Mouse (Mus musculus): ENCODE measurements around the gene Garnl3. TPM values are rescaled to one million over a fixed set of nuclear protein-coding genes. Genes with fewer than 3 reads are reported as not detected.
A peak's percentile ranks its signal among the peaks of the same experiment; 100 is the strongest.
"Not testable (repeated sequence)": the region's sequence is repeated elsewhere in the genome, so short reads cannot be mapped to it uniquely, and the experiment has no call there.

Garnl3 gene
- total and polyA plus RNA-seq, 2 experiments from 2014 or later = 49.8 to 114 TPM

- not testable (repeated sequence) for H3K9me3 ChIP-seq (ENCODE audit: low read length); DNase-seq; H3K27me3 ChIP-seq (ENCODE audit: insufficient read depth, low read length); H3K4me3 ChIP-seq (ENCODE audit: low read depth, low read length); H3K27ac ChIP-seq (ENCODE audit: low read depth, low read length); H3K4me1 ChIP-seq (ENCODE audit: insufficient read depth); H3K4me2 ChIP-seq (ENCODE audit: low read depth); H3K9ac ChIP-seq; ATAC-seq
- peaks cover 30% of the 10 kb centered on the region for H3K36me3 ChIP-seq (ENCODE audit: insufficient read depth)
- 87% methylated on average over 4 of the region's 4 CpGs for WGBS
- TF ChIP-seq CTCF (IDR thresholded peaks at IDR 0.05; ENCODE audit: low read depth) = peak; percentile 35
Measured at GRCm38 (mm10) chr2:33009055-33009454, 122.4 kb downstream of the Garnl3 start.

- H3K9ac ChIP-seq = no peak overlapping the region
- ATAC-seq = no peak
- 54% methylated on average over 5 of the region's 5 CpGs for WGBS
- H3K36me3 ChIP-seq (ENCODE audit: insufficient read depth) = peaks cover 47% of the 10 kb centered on the region
- no peaks in the 10 kb centered on the region for H3K4me1 ChIP-seq (ENCODE audit: insufficient read depth)
- no peak overlapping the region for H3K27ac ChIP-seq (ENCODE audit: low read depth, low read length)
- no peak overlapping the region for H3K4me2 ChIP-seq (ENCODE audit: low read depth)
- DNase-seq = peak; percentile 22
- TF ChIP-seq CTCF (IDR thresholded peaks at IDR 0.05; ENCODE audit: low read depth) = no peak
- H3K27me3 ChIP-seq (ENCODE audit: insufficient read depth, low read length) = no peaks in the 10 kb centered on the region
- no peak overlapping the region for H3K4me3 ChIP-seq (ENCODE audit: low read depth, low read length)
- no peaks in the 10 kb centered on the region for H3K9me3 ChIP-seq (ENCODE audit: low read length)
Measured at GRCm38 (mm10) chr2:33005041-33005440, 126.4 kb downstream of the Garnl3 start.

GRCm38 (mm10) chr2:33002144-33002543, 129.3 kb downstream of the Garnl3 start:
- ATAC-seq = no peak
- TF ChIP-seq CTCF (IDR thresholded peaks at IDR 0.05; ENCODE audit: low read depth) = no peak
- Histone ChIP-seq H3K36me3 (ENCODE audit: insufficient read depth) (peaks cover 52% of the 10 kb centered on the region), H3K27me3 (ENCODE audit: insufficient read depth, low read length) (no peaks in the 10 kb centered on the region), H3K4me2 (ENCODE audit: low read depth) (no peak overlapping the region), H3K4me1 (ENCODE audit: insufficient read depth) (no peaks in the 10 kb centered on the region), H3K9ac (no peak overlapping the region), H3K27ac (ENCODE audit: low read depth, low read length) (no peak overlapping the region), H3K4me3 (ENCODE audit: low read depth, low read length) (no peak overlapping the region), H3K9me3 (ENCODE audit: low read length) (no peaks in the 10 kb centered on the region)
- DNase-seq = no peak
- 85% methylated on average over 7 of the region's 7 CpGs for WGBS

GRCm38 (mm10) chr2:32999752-33000151, 131.7 kb downstream of the Garnl3 start:
- no peak for ATAC-seq
- 88% methylated on average over 2 of the region's 2 CpGs for WGBS
- Histone ChIP-seq H3K9me3 (ENCODE audit: low read length) (no peaks in the 10 kb centered on the region), H3K9ac (no peak overlapping the region), H3K4me3 (ENCODE audit: low read depth, low read length) (no peak overlapping the region), H3K27ac (ENCODE audit: low read depth, low read length) (no peak overlapping the region), H3K27me3 (ENCODE audit: insufficient read depth, low read length) (no peaks in the 10 kb centered on the region), H3K36me3 (ENCODE audit: insufficient read depth) (peaks cover 40% of the 10 kb centered on the region), H3K4me2 (ENCODE audit: low read depth) (no peak overlapping the region), H3K4me1 (ENCODE audit: insufficient read depth) (no peaks in the 10 kb centered on the region)
- TF ChIP-seq CTCF (IDR thresholded peaks at IDR 0.05; ENCODE audit: low read depth) = no peak
- no peak for DNase-seq

- Histone ChIP-seq H3K27ac (ENCODE audit: low read depth, low read length) (no peak overlapping the region), H3K9ac (no peak overlapping the region), H3K4me2 (ENCODE audit: low read depth) (no peak overlapping the region), H3K27me3 (ENCODE audit: insufficient read depth, low read length) (no peaks in the 10 kb centered on the region), H3K4me1 (ENCODE audit: insufficient read depth) (no peaks in the 10 kb centered on the region), H3K4me3 (ENCODE audit: low read depth, low read length) (no peak overlapping the region), H3K9me3 (ENCODE audit: low read length) (no peaks in the 10 kb centered on the region), H3K36me3 (ENCODE audit: insufficient read depth) (peaks cover 23% of the 10 kb centered on the region)
- 80% methylated on average over 4 of the region's 4 CpGs for whole genome bisulfite sequencing
- TF ChIP-seq CTCF (IDR thresholded peaks at IDR 0.05; ENCODE audit: low read depth) = no peak
- ATAC-seq (no peak), DNase-seq (no peak)
Measured at GRCm38 (mm10) chr2:32997792-32998191, 133.7 kb downstream of the Garnl3 start.

- DNase-seq = no peak
- H3K27ac ChIP-seq (ENCODE audit: low read depth, low read length) = no peak overlapping the region
- H3K9ac ChIP-seq = no peak overlapping the region
- H3K27me3 ChIP-seq (ENCODE audit: insufficient read depth, low read length) = no peaks in the 10 kb centered on the region
- H3K9me3 ChIP-seq (ENCODE audit: low read length) = no peaks in the 10 kb centered on the region
- H3K4me1 ChIP-seq (ENCODE audit: insufficient read depth) = no peaks in the 10 kb centered on the region
- no peak for ATAC-seq
- no peak overlapping the region for H3K4me3 ChIP-seq (ENCODE audit: low read depth, low read length)
- TF ChIP-seq CTCF (IDR thresholded peaks at IDR 0.05; ENCODE audit: low read depth) = no peak
- 37% methylated on average over 6 of the region's 6 CpGs for WGBS
- no peak overlapping the region for H3K4me2 ChIP-seq (ENCODE audit: low read depth)
- H3K36me3 ChIP-seq (ENCODE audit: insufficient read depth) = peaks cover 18% of the 10 kb centered on the region
Measured at GRCm38 (mm10) chr2:32997081-32997480, 134.4 kb downstream of the Garnl3 start.

- H3K4me2 ChIP-seq (ENCODE audit: low read depth) = no peak overlapping the region
- no peak for TF ChIP-seq CTCF (IDR thresholded peaks at IDR 0.05; ENCODE audit: low read depth)
- H3K27ac ChIP-seq (ENCODE audit: low read depth, low read length) = no peak overlapping the region
- H3K27me3 ChIP-seq (ENCODE audit: insufficient read depth, low read length) = no peaks in the 10 kb centered on the region
- WGBS = 75% methylated on average over 6 of the region's 6 CpGs
- peaks cover 25% of the 10 kb centered on the region for H3K36me3 ChIP-seq (ENCODE audit: insufficient read depth)
- ATAC-seq = no peak
- no peak overlapping the region for H3K4me3 ChIP-seq (ENCODE audit: low read depth, low read length)
- no peak for DNase-seq
- no peaks in the 10 kb centered on the region for H3K9me3 ChIP-seq (ENCODE audit: low read length)
- no peak overlapping the region for H3K9ac ChIP-seq
- H3K4me1 ChIP-seq (ENCODE audit: insufficient read depth) = no peaks in the 10 kb centered on the region
Measured at GRCm38 (mm10) chr2:32992130-32992529, 139.3 kb downstream of the Garnl3 start.
